Mouse (Mus musculus) forebrain, embryonic 12.5 days (tissue): ENCODE results near the gene Itga7. TPM values are rescaled to one million over a fixed set of nuclear protein-coding genes. Genes with fewer than 3 reads are reported as not detected.

Experiments used
- ATAC-seq: fragments of 200-750 bp; cut with Nextera tagmentation; 2 replicates; pipeline ENCODE4 v1.8.0; 2017; ENCODE audit warnings: moderate TSS enrichment; ENCODE audit not compliant: low FRiP score
- H3K27ac ChIP-seq: fragments of 300-500 bp; sonication (generic); 2 replicates; pipeline ENCODE4 v1.5.1; 2016; ENCODE audit warnings: mild to moderate bottlenecking
- H3K27me3 ChIP-seq: fragments of 300-500 bp; sonication (generic); 2 replicates; pipeline ENCODE4 v1.6.1; 2016; ENCODE audit warnings: mild to moderate bottlenecking
- H3K36me3 ChIP-seq: fragments of 300-500 bp; sonication (generic); replicated peaks from 2 replicates; pipeline ENCODE4 v1.6.1; 2016; ENCODE audit warnings: mild to moderate bottlenecking
- H3K4me1 ChIP-seq: fragments of 300-500 bp; sonication (generic); 2 replicates; pipeline ENCODE4 v1.6.1; 2016
- H3K4me2 ChIP-seq: fragments of 300-500 bp; sonication (generic); 2 replicates; pipeline ENCODE4 v1.6.1; 2016; ENCODE audit warnings: mild to moderate bottlenecking, moderate library complexity
- H3K4me3 ChIP-seq: fragments of 300-500 bp; sonication (generic); replicated peaks from 2 replicates; pipeline ENCODE4 v1.5.1; 2016; ENCODE audit warnings: mild to moderate bottlenecking
- H3K9ac ChIP-seq: fragments of 300-500 bp; sonication (generic); 2 replicates; pipeline ENCODE4 v1.6.1; 2016; ENCODE audit warnings: mild to moderate bottlenecking
- H3K9me3 ChIP-seq: fragments of 300-500 bp; sonication (generic); 2 replicates; pipeline ENCODE4 v1.6.1; 2016
- WGBS: fragments of 180-500 bp; shearing (Covaris S2); methylation state at CpG from one replicate; pipeline ENCODE4 v1.1.7; 2016; 5-methylcytosine and 5-hydroxymethylcytosine counted together
- polyA plus RNA-seq: library from polyadenylated mRNA; unstranded; fragments of >200 nt; fragmentation: Nextera tagmentation; extraction: Ambion mirVana; gene quantifications from 2 replicates; pipeline ENCODE4 v1.2.1, GENCODE M21; 2016

The Itga7 gene
- polyA plus RNA-seq, 1 experiment from 2014 or later, result 0.46 TPM

DNA sequence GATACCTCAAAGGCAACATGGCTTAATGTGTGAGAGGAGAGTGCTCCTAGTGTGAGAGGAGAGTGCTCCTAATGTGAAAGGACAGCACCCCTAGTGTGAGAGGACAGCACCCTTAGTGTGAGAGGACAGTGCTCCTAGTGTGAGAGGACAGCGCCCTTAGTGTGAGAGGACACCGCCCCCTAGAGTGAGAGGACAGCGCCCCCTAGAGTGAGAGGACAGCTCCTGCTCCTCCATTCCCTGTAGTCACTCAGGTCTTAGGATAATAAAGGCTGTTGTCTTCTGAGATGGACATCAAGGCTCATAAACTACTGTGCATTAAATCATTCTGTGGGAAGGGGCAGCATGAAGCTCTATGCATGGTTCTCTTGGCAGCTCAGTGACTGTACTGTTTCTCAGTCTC is 12.1 kb downstream of the Itga7 start:
- WGBS, result 17% methylated on average over 3 of the region's 3 CpGs
- Histone ChIP-seq H3K4me2 (no peak overlapping the region), H3K36me3 (no peaks in the 10 kb centered on the region), H3K27me3 (no peaks in the 10 kb centered on the region), H3K4me3 (no peak overlapping the region), H3K9ac (no peak overlapping the region), H3K27ac (no peak overlapping the region), H3K9me3 (no peaks in the 10 kb centered on the region), H3K4me1 (no peaks in the 10 kb centered on the region)
- no peak for ATAC-seq

- Histone ChIP-seq H3K4me3 (no peak overlapping the region), H3K9ac (no peak overlapping the region), H3K4me1 (no peaks in the 10 kb centered on the region), H3K27me3 (no peaks in the 10 kb centered on the region), H3K27ac (no peak overlapping the region), H3K36me3 (no peaks in the 10 kb centered on the region), H3K9me3 (no peaks in the 10 kb centered on the region), H3K4me2 (no peak overlapping the region)
- no peak for ATAC-seq
- 93% methylated on average over 4 of the region's 4 CpGs for WGBS
These were observed 13.9 kb downstream of the Itga7 start for GRCm38 (mm10) chr10:128947496-128947895.

DNA sequence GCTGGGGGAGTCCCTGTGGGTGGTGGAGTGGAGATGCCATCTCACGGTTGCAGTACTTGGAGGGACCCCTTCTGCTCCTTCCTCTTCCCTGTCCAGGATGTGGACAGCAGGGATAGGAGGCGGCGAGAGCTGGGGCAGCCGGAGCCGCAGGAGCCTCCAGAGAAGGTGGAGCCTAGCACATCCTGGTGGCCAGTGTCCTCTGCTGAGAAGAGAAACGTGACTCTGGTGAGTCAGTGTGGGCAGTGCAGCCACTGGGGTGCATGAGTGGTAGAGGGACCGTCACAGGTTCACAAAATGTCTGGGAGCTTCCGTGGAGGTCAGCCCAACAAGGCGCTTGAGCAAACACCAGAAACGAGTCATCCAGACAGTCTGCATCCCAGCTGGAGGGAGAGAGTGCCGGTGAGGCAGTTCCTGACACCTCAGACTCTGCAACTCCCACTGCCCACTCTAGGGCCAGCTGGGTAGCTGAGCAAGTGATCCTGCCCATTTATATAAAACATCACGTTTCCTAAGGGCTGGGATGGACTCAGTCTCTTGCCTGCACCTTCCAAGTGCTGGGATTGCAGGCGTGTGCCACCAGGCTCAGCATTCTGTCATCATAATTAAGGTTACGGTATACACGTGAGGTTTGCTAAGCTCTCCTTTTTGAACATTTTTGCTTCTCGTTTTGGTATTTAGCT is 16.7 kb downstream of the Itga7 start:
- Histone ChIP-seq H3K4me1 (no peaks in the 10 kb centered on the region), H3K4me3 (no peak overlapping the region), H3K9ac (no peak overlapping the region), H3K4me2 (no peak overlapping the region), H3K9me3 (no peaks in the 10 kb centered on the region), H3K27me3 (0 out of 2 replicates have a peak, but pooled peaks cover 2% of the 10 kb centered on the region), H3K27ac (no peak overlapping the region), H3K36me3 (no peaks in the 10 kb centered on the region)
- WGBS, result 74% methylated on average over 16 of the region's 16 CpGs
- no peak for ATAC-seq

DNA sequence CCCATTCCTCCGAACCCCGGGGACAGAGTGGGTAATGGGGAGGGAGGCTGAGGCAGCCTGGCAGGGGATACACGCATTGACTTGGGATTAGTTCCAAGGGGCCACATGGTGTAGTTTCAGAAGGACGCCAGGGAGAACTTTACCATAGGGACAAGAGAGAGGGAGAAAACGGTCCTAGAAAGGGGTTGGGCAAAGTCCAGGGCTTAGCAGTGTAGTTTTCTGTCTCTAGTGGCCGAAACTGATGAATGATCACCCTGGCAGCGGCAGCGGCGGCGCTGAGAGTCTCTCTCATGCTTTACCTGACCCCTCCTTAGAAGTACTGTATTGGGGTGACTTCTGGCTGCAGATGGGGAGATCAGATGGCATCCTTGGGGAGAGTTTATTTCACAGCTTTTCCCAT is 24.7 kb downstream of the Itga7 start:
- Histone ChIP-seq H3K27me3 (0 out of 2 replicates have a peak, but pooled peaks cover 2% of the 10 kb centered on the region), H3K9ac (no peak overlapping the region), H3K4me2 (no peak overlapping the region), H3K4me3 (no peak overlapping the region), H3K9me3 (no peaks in the 10 kb centered on the region), H3K4me1 (no peaks in the 10 kb centered on the region), H3K36me3 (no peaks in the 10 kb centered on the region), H3K27ac (no peak overlapping the region)
- 81% methylated on average over 10 of the region's 10 CpGs for WGBS
- ATAC-seq, result no peak

- Histone ChIP-seq H3K27me3 (no peaks in the 10 kb centered on the region), H3K4me1 (no peaks in the 10 kb centered on the region), H3K4me3 (no peak overlapping the region), H3K4me2 (no peak overlapping the region), H3K9me3 (no peaks in the 10 kb centered on the region), H3K9ac (no peak overlapping the region), H3K27ac (no peak overlapping the region), H3K36me3 (no peaks in the 10 kb centered on the region)
- 82% methylated on average over 4 of the region's 4 CpGs for WGBS
- no peak for ATAC-seq
These were observed 26.5 kb downstream of the Itga7 start for GRCm38 (mm10) chr10:128960142-128960541.

DNA sequence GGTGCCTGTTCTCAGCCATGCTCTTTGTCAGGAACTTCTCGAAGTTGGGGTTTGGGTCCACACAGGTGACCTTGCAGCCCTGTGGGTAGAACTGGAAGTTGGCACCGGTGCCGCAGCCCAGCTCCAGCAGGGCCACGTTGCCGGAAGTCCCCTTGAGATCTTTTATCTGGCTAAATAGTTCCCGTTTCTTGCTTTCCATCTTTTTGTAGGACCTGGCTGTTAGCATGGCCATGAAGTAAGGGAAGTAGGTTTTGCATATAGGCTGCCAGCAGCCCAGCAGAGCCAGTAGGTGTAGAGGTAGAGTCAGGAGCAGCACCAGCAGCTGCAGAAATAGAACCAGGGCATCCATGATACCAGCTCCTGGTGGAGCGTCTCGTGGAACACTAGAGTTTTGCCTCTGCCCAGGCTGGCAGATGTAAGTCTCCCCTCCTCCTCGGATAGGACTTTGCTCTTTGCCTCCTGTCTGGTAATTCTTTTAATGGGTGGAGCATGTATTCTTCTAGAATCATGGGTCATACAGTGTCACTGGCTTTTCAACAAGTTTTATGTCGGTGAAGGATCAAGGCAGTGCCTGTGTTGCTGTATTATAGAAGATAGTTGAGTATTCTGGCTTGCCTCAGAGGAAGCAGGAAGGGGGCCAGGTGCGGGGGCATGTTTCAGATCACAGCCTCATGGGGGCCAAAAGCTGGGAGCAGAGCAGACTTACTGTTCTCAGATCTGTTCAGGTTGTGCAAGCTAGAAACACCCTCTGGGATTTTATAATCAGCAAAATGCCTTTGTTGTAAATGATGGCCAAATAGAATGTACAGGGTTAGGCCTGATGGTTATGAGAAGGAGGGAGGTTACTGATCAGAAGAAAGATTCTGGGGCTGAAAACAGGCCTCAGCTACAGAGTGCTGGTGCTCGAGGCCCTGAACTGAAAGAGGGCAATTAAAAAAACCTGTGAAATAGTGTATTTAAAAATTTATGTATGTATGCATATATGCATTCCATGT is 27.3 kb downstream of the Itga7 start, which contains the start of gene Mettl7b:
Gene Mettl7b (minus strand): TSS at position 399 of the 995 bp plus-strand sequence.
- H3K4me1 ChIP-seq, result no peaks in the 10 kb centered on the region
- H3K4me2 ChIP-seq, result no peak within 1 kb of the TSS
- H3K4me3 ChIP-seq, result no peak within 1 kb of the TSS
- no peaks in the 10 kb centered on the region for H3K27me3 ChIP-seq
- ATAC-seq, result no peak
- H3K36me3 ChIP-seq, result no peaks in the 10 kb centered on the region
- H3K9me3 ChIP-seq, result no peaks in the 10 kb centered on the region
- no peak within 1 kb of the TSS for H3K9ac ChIP-seq
- WGBS, result 87% methylated on average over 12 of the region's 12 CpGs
- H3K27ac ChIP-seq, result no peak within 1 kb of the TSS

- no peak overlapping the region for H3K4me3 ChIP-seq
- H3K4me2 ChIP-seq, result no peak overlapping the region
- no peaks in the 10 kb centered on the region for H3K27me3 ChIP-seq
- ATAC-seq, result no peak
- no peaks in the 10 kb centered on the region for H3K9me3 ChIP-seq
- H3K27ac ChIP-seq, result no peak overlapping the region
- WGBS, result 77% methylated on average over 2 of the region's 2 CpGs
- no peaks in the 10 kb centered on the region for H3K36me3 ChIP-seq
- H3K4me1 ChIP-seq, result no peaks in the 10 kb centered on the region
- H3K9ac ChIP-seq, result no peak overlapping the region
These were observed 31.3 kb downstream of the Itga7 start for GRCm38 (mm10) chr10:128964961-128965360.

DNA sequence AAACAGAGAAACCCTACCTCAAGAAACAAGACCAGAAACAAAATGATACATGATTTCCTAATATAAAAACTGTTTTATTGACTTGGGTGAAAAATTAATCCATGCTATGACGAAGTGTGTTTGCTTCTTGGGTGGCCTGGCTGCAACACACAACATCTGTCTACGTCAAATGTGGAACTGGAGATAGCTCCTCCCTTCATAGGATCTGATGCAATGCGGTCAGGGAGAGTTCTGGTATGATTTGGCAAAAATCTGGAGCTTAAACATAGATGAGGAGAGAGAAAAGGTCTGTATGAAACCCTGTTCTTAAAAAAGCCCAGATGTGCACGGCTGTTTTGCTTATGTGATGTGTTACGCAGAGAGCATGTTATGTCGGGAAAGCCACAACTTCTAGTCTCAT is 32.3 kb downstream of the Itga7 start:
- 92% methylated on average over 6 of the region's 6 CpGs for WGBS
- Histone ChIP-seq H3K4me2 (no peak overlapping the region), H3K27me3 (no peaks in the 10 kb centered on the region), H3K36me3 (no peaks in the 10 kb centered on the region), H3K4me3 (no peak overlapping the region), H3K9me3 (no peaks in the 10 kb centered on the region), H3K27ac (no peak overlapping the region), H3K9ac (no peak overlapping the region), H3K4me1 (no peaks in the 10 kb centered on the region)
- ATAC-seq, result no peak

DNA sequence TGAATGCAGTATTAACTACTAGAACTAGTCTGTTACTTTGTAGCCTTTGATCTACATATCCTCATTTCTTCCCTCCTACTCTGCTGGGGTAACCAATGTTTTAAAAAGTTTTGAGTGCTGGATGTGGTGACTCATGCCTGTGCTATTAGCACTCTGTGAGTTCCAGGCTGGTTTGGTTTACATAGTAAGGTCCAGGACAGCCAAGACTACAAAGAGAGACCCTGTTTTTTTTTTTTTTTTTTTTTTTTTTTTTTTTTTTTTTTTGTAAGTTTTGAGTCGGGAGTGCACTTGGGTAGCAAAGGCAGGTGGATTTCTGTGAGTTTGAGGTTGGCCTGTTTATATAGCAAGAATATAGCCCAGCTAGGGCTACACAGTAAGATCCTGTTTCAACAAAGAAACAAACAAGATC is 34.7 kb downstream of the Itga7 start:
- WGBS, result 47% methylated on average over 1 of the region's 1 CpGs
- no peak overlapping the region for H3K27ac ChIP-seq
- no peaks in the 10 kb centered on the region for H3K36me3 ChIP-seq
- H3K4me2 ChIP-seq, result no peak overlapping the region
- H3K27me3 ChIP-seq, result no peaks in the 10 kb centered on the region
- H3K4me3 ChIP-seq, result no peak overlapping the region
- H3K9ac ChIP-seq, result no peak overlapping the region
- no peaks in the 10 kb centered on the region for H3K4me1 ChIP-seq
- H3K9me3 ChIP-seq, result no peaks in the 10 kb centered on the region
- no peak for ATAC-seq

GRCm38 (mm10) chr10:128970740-128971250 is 37.2 kb downstream of the Itga7 start:
- Histone ChIP-seq H3K27me3 (no peaks in the 10 kb centered on the region), H3K9ac (no peak overlapping the region), H3K9me3 (no peaks in the 10 kb centered on the region), H3K4me1 (no peaks in the 10 kb centered on the region), H3K36me3 (no peaks in the 10 kb centered on the region), H3K4me2 (no peak overlapping the region), H3K4me3 (no peak overlapping the region), H3K27ac (no peak overlapping the region)
- 51% methylated on average over 1 of the region's 1 CpGs for WGBS
- no peak for ATAC-seq

DNA sequence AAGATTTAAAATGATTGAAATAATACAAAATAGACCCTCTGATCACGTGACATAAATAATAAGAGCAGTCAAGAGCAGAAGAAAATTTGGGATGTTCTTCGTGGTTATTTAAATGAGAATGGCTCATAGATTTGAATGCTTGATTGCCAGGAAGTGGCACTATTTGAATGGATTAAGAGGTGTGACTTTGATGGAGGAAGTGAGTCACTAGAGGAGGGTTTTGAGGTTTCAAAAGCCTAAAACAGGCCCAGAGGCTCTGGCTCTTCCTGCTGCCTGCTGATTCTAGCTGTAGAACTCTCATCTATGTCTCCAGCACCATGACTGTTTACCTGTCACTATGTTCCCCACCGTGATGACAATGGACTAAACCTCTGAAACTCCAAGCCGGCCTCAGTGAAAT is 39.2 kb downstream of the Itga7 start:
- Histone ChIP-seq H3K4me2 (no peak overlapping the region), H3K27ac (no peak overlapping the region), H3K9ac (no peak overlapping the region), H3K4me1 (no peaks in the 10 kb centered on the region), H3K27me3 (no peaks in the 10 kb centered on the region), H3K9me3 (no peaks in the 10 kb centered on the region), H3K4me3 (no peak overlapping the region), H3K36me3 (no peaks in the 10 kb centered on the region)
- ATAC-seq, result no peak
- 81% methylated on average over 4 of the region's 4 CpGs for WGBS

DNA sequence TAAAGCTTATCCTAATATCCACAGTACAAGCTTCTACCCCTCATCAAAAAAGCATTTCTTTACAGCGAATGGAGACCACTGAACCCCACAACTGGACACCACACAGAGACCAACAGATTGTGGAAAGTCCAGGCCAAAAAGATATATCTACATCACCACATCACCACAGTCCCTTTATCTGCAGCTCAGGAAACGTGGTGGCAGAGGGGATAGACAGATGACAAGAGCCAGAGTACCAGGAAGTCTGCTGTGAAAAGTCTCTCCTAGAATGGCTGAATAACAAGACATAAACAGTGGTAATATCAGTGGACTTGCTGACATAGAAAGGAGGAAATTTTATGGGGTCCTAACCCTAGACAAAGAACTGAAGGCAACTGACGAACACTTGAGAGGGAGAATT is 42.8 kb downstream of the Itga7 start:
- no peaks in the 10 kb centered on the region for H3K36me3 ChIP-seq
- 66% methylated on average over 3 of the region's 3 CpGs for WGBS
- H3K27ac ChIP-seq, result no peak overlapping the region
- H3K9ac ChIP-seq, result no peak overlapping the region
- H3K4me1 ChIP-seq, result no peaks in the 10 kb centered on the region
- no peaks in the 10 kb centered on the region for H3K9me3 ChIP-seq
- no peak overlapping the region for H3K4me3 ChIP-seq
- H3K27me3 ChIP-seq, result no peaks in the 10 kb centered on the region
- no peak for ATAC-seq
- no peak overlapping the region for H3K4me2 ChIP-seq
